Mouse (Mus musculus) large intestine, adult 2 months (tissue): Measurements from ENCODE around the gene Slc25a35. TPM values are rescaled to one million over a fixed set of nuclear protein-coding genes. Genes with fewer than 3 reads are reported as not detected.
"Not testable (repeated sequence)": the region's sequence is repeated elsewhere in the genome, so short reads cannot be mapped to it uniquely, and the experiment has no call there.

ENCODE experiments used
- DNase-seq: peaks from one replicate; pipeline ENCODE4 v3.0.0-alpha.2; 2012; ENCODE audit warnings: low read depth, low spot score
- WGBS: fragments of 180-500 bp; shearing (Covaris S2); methylation state at CpG from one replicate; pipeline ENCODE4 v1.1.7; 2018; 5-methylcytosine and 5-hydroxymethylcytosine counted together
- polyA plus RNA-seq: library from polyadenylated mRNA; depleted of rRNA; stranded (reverse); fragments of >200 nt; gene quantifications from 2 replicates; pipeline ENCODE4 v1.2.3, GENCODE M21; 2012; rRNA removed

The Slc25a35 gene
- polyA plus RNA-seq: 26.2 and 29.9 TPM in 2 replicates

DNA sequence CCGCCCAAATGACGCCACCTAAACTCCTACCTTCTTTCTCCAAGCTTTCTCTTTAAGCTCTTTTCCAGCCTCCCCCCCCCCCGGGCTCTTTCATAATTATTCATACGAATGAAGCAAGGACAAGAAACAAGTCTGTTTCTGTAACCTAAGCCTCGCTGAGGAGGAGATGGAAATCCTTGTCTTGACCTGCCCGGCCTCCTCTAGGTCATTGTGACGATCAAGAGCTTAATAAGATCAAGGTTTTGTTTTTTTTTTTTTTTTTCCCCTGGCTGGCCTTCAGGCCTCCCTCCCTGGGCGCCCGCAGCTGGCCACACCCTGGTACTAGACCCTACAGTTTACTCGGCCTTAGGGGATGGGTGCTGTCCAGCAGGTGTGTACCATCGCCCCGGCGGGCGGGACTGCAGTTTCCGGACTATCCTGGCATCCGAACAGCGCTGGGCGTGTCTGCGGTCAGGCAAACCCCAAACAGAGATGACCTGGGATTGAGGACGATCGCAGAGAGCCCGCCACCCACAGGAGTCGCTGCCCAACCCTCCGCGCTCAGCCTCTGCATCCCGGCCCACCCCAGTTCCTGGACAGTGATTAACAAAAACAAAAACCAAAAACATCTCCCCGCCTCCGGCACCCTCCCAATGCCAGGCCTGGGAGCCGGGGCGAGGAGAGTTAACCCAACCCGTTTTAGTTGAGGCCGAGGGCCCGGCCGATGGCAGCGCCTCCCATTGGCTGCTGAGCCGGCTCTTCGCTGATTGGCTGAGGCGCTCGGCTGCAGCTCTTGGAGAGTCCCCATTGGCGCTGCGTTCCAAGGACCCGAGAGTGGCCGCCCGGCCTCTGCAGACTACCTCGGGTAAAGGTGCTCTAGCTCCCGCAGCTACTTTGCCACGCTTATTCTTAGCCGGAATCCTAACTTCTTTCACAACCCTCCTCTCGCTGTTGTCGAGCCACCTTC is at the start of gene Slc25a35:
Gene Slc25a35, plus strand, starts transcription at position 795 of the 946 bp plus-strand sequence.
- under 1% methylated on average over 50 of the region's 50 CpGs for WGBS
- DNase-seq: no peak

DNA sequence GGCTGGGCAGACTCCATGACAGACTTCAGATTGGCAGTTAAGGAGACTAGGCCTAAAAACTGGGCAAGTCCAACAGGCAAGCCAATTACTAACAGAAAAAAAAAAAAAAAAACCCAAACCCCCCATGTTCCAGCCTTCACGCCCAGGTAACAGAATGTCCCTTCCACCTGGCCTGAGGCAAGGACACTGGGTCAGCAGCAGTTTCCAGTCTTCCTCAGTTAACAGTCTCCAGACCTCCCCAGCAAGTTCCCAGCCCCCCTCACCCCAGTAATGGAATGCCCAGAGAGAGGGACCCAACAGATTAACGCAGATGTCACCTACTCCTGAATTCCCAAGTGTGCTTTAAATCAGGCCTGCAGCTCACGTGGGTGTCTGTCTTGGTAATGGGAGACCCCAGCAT is 44.7 kb upstream of the Slc25a35 start:
- no peak for DNase-seq
- WGBS: 88% methylated on average over 3 of the region's 3 CpGs

DNA sequence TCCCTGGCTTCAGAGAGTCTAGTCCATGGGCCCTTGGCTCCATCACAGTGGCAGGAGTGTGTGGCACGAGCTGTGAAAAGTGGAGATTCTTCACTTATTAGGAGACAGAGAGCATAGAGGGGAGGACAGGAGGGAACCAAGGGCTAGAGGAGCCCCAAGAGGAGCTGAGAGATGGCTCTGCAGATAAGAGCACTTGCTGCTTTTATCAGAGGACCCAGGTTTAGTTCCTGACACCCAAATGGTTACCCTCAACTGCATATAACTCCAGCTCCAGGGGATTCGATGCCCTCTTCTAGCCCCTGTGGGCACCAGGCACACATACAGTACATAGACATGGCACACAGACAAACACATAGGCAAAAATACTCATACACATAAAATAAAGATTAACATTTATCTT is 43.2 kb upstream of the Slc25a35 start:
- 83% methylated on average over 2 of the region's 2 CpGs for WGBS
- no peak for DNase-seq

DNA sequence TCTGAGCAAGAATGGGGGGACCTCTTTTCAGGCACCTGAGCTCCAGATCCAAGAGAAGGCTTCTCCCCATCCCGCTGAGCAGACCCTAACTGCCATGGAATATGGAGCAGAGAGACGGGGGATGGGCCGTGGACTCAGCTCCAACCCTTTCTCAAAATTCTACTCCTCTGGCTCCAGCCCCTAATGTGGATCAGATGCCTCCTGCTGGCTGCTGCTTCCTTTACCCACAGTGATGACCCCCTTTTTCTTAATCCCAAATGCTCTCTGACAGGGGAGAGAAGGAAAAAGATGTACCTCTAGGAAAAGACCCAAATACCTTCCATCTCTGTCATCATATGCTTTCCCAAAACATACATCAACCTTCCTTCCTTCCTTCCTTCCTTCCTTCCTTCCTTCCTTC is 41.0 kb upstream of the Slc25a35 start, which contains the start of gene Odf4:
Gene Odf4, minus strand, starts transcription at position 101 of the 400 bp plus-strand sequence.
- 83% methylated on average over 3 of the region's 3 CpGs for WGBS
- no peak for DNase-seq

DNA sequence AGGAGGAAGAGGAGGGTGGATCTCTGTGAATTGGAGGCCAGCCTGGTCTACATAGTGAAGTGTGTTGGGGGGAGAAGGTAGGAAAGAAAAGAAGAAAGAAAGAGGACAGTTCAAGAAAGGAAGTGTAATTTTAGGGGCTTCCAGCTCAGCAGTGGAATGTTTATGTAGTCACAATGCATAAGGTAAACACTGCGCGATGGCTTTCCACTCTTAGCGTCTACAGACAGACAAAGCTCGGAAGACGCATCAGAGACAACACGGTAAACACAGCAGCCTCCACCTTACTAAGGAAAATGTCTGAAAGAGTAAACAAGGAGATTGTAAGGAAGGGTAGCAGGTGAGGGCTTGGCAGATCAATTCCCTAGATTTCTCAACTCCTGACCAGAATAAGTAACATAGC is 38.0 kb upstream of the Slc25a35 start:
- 29% methylated on average over 6 of the region's 6 CpGs for WGBS

DNA sequence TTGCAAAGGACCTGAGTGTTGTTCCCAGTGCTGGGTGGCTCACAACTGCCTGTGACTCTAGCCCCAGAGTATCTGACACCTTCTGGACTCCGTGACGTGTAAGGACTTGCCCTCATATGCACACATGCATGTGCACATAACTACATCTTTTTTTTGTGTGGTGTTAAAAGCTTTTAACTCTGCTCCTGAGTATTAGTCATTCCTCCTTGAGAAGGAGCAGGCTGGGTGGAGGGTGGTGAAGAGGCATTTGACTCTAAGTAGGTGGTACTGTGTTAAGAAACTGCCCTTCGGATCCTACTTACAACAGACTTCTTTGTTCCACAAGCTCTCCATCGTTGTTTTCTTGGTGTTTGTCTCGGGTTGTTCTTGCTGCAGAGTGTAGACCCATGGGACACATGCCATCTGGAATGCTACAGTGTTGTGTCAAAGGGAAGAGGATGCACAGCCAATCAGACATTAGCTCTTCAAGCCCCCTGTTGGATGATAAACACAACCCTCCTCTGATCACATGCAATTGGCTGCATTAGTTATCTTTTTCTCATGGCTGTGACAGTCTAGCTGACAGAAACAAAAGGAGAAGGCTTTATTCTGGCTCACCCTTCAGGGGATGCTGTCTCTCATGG is 33.9 kb upstream of the Slc25a35 start:
- no peak for DNase-seq
- WGBS: 71% methylated on average over 5 of the region's 5 CpGs

More for the DNA sequence above, 38.0 kb upstream of the Slc25a35 start:
- no peak for DNase-seq

DNA sequence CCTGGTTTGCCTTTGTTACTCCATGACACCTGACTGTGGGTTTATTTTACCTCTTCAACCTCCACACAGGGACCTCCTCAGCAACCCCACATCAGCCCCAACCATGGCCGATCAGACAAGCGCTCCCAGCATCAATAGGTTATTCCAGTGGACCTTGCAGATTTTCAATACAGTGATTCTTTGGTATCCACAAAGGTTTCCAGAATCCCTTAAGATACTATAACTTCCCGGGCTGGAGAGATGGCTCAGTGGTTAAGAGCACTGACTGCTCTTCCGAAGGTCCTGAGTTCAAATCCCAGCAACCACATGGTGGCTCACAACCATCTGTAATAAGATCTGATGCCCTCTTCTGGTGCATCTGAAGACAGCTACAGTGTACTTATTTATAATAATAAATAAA is 31.0 kb upstream of the Slc25a35 start:
- DNase-seq: not testable (repeated sequence)

DNA sequence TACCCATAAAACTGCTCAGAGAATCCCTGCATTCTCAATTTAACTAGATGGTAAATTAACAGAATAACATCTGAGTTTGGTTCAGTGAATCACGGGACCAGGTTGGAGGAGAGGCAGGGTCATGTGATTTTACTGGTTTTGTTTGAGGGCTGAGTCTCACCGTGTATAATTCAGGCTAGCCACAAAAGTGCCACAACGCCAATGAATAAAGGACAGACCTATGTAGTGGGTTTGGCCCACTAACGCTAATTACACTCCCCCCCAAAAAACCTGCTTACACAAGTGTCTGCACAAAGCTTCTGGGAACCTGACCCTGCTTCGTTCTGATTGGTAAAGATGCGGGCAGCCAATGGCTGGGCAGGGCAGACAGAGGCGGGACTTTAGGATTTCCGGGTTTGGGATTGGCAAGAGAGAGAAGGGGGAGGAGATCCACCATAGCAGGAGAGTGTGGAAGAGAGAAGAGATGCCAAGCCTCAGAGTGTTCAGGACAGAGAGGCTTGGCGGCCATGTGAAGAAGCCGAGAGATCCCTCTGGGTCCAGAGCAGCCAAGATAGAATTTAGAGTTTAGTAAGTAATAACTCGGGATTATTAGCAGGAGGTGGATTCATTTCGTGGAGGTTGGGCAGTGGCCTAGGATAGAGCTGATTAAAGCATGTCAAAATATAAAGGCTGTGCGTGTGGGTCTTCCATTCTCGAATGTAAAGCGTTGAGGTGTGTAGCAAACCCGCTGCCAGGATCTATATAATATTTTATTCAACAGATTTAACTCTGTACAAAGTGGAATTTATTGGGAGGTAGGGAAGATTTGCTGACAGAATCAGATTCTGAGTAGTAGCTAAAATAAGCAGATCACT is 28.3 kb upstream of the Slc25a35 start:
- DNase-seq: peak; percentile 82
- under 1% methylated on average over 16 of the region's 16 CpGs for WGBS

More for the DNA sequence above, 31.0 kb upstream of the Slc25a35 start:
- 84% methylated on average over 4 of the region's 4 CpGs for WGBS

DNA sequence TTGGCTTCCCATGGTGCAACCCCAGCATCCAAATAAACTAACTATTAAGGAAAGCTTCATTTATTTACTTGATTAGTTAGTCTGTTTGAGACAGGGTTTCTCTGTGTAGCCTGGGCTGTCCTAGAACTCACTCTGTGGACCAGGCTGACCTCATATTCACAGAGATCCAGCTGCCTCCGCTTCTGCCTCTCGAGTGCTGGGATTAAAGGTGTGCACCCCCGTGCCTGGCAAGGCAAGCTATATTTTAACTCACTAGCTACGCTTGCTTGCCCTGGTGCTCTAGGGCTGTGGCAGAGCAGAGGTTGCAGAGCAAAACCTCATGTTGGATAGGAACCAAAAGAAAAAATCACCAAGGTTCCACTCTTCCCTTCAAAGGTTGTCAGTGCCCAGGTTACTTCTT is 27.4 kb upstream of the Slc25a35 start:
- no peak for DNase-seq
- 32% methylated on average over 4 of the region's 4 CpGs for WGBS

DNA sequence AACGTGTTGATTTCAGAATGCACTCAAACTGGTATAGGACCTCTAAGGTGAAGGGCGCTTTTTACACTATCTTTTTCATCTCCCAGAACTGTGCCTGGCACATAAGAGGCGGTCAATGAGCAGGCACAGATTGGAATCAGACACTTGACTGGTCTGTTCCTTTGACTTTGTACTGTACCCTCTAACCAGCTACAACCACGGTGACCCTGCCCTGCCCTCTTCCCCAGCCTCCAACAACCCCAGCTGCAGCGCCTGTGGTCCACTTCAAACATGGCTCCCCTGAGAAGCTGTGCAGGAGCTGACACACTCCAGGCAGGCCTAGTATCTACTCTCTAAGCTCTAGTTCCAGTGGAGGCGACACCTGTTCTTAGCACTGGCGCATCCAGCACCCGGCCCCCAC is 25.2 kb upstream of the Slc25a35 start:
- DNase-seq: no peak
- WGBS: 93% methylated on average over 8 of the region's 8 CpGs

DNA sequence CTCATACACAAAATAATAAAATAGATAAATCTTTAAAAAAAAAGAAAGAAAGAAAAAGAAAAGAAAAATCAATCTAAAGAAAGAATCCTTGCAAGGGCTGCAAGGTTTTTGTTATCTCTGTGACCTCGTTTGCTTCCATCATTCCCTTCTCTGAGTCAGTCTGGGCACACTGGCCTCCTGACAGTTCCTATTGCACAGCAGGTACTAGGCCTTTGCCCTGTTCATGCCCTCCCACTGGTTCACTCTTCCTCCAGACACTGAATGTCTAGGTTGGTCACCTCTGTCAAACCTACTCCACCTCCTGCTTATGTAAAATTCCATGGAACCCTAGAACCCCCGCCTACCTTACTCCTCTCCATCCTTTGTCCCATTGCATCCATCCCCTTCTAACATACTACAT is 22.7 kb upstream of the Slc25a35 start:
- DNase-seq: no peak
- 76% methylated on average over 2 of the region's 2 CpGs for WGBS

DNA sequence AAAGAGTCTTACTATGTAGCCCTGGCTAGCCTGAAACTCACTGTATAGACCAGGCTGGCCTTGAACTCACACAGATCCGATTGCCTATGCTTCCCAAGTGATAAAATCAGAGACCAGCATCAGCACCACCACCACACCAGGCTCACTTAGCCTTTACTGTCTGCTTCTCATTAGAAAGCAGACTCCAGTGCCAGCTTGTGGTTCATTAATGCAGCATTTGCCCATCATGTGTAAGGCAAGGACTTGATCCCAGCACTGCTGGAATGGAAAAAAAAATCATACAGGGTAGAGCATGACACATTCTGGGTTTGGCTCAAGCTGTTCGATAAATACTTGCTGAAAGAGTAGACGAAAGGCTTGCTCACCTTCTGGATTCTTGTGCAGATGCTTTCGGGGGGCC is 21.9 kb upstream of the Slc25a35 start:
- WGBS: 88% methylated on average over 4 of the region's 4 CpGs
- DNase-seq: no peak

DNA sequence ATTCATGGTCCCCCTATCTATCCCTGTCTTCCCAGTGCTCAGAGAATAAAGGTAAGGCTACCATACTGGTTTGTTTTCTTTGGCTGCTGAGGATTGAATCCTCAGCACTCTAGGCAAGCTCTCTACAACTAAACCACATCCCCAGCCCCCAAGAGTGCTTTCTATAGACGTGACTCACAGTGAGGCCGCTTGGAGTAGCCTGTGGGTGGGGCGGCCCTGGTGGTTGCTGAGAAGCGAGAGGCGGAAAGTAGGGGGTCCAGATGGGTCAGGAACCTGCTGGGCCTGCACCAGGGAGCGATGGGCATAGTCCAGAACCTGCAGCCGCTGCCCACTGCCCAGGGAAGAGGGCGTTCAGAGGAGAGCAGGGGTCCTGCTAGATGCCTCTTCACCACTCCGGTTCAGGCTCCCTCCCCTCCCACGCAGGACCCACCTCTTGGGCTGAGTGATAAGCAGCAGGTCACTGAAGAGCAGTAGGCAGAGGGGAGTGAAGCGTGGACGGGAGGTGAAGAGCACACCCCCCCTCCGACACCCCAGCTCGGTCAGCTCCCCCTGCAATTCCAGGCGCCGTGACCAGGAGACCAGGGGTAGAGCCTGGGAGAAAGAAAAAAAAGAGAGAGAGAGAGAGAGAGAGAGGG is 21.0 kb upstream of the Slc25a35 start:
- no peak for DNase-seq
- 26% methylated on average over 15 of the region's 16 CpGs for WGBS

DNA sequence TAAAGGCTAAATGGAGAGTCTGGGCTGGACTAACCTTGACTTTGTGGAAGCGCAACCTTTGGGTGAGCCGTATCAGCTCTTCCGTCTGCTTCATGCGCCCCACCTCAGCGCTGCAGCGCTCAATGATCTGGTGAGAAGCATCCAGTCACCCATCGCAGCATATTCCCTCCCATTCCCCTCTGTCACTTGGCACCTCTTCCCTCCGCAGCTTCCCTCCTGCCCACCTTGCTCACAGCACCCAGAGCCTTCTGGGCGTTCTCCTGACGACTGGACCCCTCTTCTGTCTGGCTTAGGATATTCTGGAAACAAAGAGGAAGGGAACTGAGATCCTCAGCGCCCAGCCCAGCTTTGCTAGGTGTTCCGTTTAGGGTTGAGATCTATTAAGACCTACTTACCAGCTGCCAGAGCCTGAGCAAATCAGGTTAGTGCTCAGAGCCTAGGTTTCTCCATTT is 20.4 kb upstream of the Slc25a35 start:
- no peak for DNase-seq
- WGBS: 22% methylated on average over 12 of the region's 12 CpGs

DNA sequence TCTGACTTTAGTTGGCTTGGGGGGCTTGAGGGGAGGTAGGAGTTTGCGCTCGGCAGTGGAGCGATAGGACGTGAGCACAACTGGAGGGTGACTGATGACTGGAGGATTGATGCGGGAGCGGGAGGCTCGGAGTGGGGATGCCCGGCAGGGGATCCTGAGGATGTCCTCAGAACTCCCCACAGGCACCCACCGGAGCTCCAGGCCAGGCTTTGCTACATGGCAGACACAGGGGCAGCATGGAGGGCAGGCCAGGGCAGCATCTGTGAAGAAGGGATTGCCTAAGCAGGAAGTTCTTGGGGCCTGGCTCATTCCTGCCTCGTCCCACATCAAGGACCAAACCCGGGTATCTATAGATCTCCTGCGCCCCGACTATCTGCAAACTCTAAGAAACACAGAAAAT is 14.0 kb upstream of the Slc25a35 start:
- no peak for DNase-seq
- WGBS: 26% methylated on average over 13 of the region's 13 CpGs

DNA sequence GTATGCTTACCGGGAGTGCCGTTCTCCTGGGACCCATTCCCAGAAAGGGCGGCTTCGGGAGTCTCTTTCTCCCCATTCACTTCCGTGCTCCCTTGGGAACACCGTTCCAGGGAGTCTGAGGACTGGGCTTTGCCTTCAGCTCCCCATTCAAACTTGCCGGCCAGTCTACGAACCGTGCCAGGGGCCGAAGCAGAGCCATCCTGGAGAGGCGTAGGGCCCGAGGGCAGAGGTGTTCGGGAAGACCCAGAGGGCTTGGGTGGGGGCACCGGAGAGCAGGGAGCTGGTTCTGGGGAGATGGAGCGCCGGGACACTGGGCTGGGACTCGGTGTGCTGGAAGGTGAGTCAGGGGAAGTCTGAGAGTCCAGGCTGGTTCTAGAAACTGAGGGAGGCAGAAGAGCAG is 13.5 kb upstream of the Slc25a35 start:
- no peak for DNase-seq
- 2% methylated on average over 17 of the region's 17 CpGs for WGBS

DNA sequence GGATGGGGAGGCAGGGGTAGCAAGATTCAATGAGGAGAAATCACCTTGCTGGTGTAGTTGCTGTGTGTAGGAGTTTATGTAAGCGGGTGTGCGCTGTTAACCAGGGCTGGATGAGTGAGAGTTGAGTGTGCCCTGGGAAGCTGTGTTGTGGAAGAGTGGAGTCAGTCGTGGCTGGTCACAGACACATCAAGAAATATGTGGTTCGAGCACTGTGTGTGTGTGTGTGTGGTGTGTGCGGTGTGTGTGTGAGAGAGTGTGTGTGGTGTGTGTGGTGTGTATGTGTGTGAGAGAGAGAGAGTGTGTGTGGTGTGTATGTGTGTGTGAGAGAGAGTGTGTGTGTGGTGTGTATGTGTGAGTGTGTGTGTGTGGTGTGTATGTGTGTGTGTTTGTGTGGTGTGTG is 12.5 kb upstream of the Slc25a35 start:
- WGBS: 72% methylated on average over 5 of the region's 5 CpGs
- DNase-seq: no peak

DNA sequence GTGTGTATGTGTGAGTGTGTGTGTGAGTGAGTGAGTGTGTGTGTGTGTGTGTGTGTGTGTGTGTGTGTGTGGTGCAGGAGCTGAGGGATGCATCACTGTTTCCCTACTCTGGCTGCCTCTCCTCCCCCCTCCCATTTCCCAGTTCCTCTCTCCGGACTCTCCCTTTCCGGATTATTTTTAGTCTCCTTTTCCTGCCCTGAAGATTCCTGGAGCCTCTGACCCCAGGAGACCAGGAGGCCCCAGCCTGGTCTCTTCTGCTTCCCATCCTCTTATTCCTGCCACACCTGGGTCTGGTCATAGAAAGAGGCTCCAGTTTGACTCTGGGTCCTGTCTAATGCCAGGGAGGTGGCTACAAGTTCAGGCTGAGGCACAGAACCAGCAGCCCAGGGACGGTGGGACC is 11.8 kb upstream of the Slc25a35 start:
- WGBS: 56% methylated on average over 3 of the region's 3 CpGs
- no peak for DNase-seq

DNA sequence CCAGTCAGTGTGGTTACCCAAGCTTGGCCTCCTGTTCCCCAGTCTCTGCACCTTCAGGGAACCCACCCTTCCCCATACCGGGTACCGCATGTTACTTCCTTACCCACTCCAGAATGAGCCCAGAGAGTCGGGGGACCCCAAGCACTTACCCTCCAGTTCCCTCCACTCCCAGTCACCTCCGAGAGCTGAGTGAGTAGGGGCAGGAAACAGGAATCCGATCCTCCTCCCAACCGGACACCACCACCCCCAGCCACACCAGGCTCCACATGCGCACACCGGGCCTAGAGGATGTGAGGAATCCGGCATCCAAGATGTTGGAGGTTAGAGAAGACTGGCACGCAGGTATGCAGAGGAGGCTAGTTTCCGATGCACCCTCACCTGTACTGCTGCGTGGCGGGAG is 11.2 kb upstream of the Slc25a35 start:
- 61% methylated on average over 13 of the region's 13 CpGs for WGBS
- DNase-seq: no peak
